ENCODE assay signal across 13 mouse cellular contexts in genomic region chr1:164586066-164586989, GRCm38 (mm10).
DNase-seq lines count a peak whose midpoint lies in the region; ATAC-seq and TF ChIP-seq lines count a peak whose summit lies in the region.
"Had no signal": no experiment of that assay in that cellular context is flagged by ENCODE, and none has a peak within 500 bp of the region (broad histone marks: within the 10 kb centered on the region; RNA-seq: fewer than 3 reads in every experiment).

No protein-coding gene starts in this region.

- DNase-seq in midbrain, embryonic 11.5 days (ENCODE audit: low spot score, missing footprints): peak; percentile 39
- no peak for DNase-seq in midbrain, postnatal 0 days (ENCODE audit: low spot score)
- DNase-seq in layer of hippocampus, postnatal 14 days (ENCODE audit: low spot score in 2 of 2): peak; percentile 69 to 86
- DNase-seq in right cerebral cortex, postnatal 25 days: peak; percentile 65
- DNase-seq in embryonic facial prominence, embryonic 10.5 days (ENCODE audit: low spot score): no peak
- DNase-seq in urinary bladder, adult 2 months (ENCODE audit: low spot score): no peak
- DNase-seq: liver had no signal

- WGBS in midbrain, embryonic 11.5 days: 69% methylated on average over 11 of the region's 11 CpGs
- 50% methylated on average over 11 of the region's 11 CpGs for WGBS in midbrain, postnatal 0 days
- WGBS in embryonic facial prominence, embryonic 10.5 days: 69% methylated on average over 11 of the region's 11 CpGs
- 33% methylated on average over 11 of the region's 11 CpGs for WGBS in kidney, embryonic 15.5 days

- H3K27me3 ChIP-seq in midbrain, embryonic 11.5 days (ENCODE audit: control insufficient read depth, insufficient read depth, low read length): no peaks in the 10 kb centered on the region
- no peaks in the 10 kb centered on the region for H3K27me3 ChIP-seq in midbrain, postnatal 0 days (ENCODE audit: insufficient read depth, low read length)
- H3K27me3 ChIP-seq in embryonic facial prominence, embryonic 10.5 days (replicated peaks; ENCODE audit: low read depth, poor library complexity, severe bottlenecking): no peaks in the 10 kb centered on the region
- H3K27me3 ChIP-seq in kidney, embryonic 15.5 days: no peaks in the 10 kb centered on the region
- H3K27me3 ChIP-seq: embryonic facial prominence, embryonic 13.5 days; hindbrain, embryonic 13.5 days; midbrain, embryonic 13.5 days had no signal

- TF ChIP-seq CTCF in midbrain, postnatal 0 days (IDR thresholded peaks at IDR 0.05): no peak

- H3K36me3 ChIP-seq in midbrain, embryonic 11.5 days (ENCODE audit: control insufficient read depth, insufficient read depth, low read length): no peaks in the 10 kb centered on the region
- no peaks in the 10 kb centered on the region for H3K36me3 ChIP-seq in midbrain, postnatal 0 days (ENCODE audit: insufficient read depth, low read length)
- no peaks in the 10 kb centered on the region for H3K36me3 ChIP-seq in embryonic facial prominence, embryonic 10.5 days (replicated peaks)
- H3K36me3 ChIP-seq in kidney, embryonic 15.5 days: no peaks in the 10 kb centered on the region
- H3K36me3 ChIP-seq: embryonic facial prominence, embryonic 13.5 days; G1E; hindbrain, embryonic 13.5 days; midbrain, embryonic 13.5 days had no signal

- no peak overlapping the region for H3K4me3 ChIP-seq in midbrain, embryonic 11.5 days (ENCODE audit: low read depth, low read length)
- H3K4me3 ChIP-seq in midbrain, postnatal 0 days (ENCODE audit: low read depth, low read length): no peak overlapping the region
- H3K4me3 ChIP-seq in embryonic facial prominence, embryonic 10.5 days: no peak overlapping the region
- H3K4me3 ChIP-seq in kidney, embryonic 15.5 days (replicated peaks): no peak overlapping the region
- H3K4me3 ChIP-seq: embryonic facial prominence, embryonic 13.5 days; hindbrain, embryonic 13.5 days; midbrain, embryonic 13.5 days had no signal

- no peaks in the 10 kb centered on the region for H3K4me1 ChIP-seq in midbrain, embryonic 11.5 days (ENCODE audit: control insufficient read depth, insufficient read depth, low read length)
- H3K4me1 ChIP-seq in midbrain, postnatal 0 days (ENCODE audit: insufficient read depth, low read length): no peaks in the 10 kb centered on the region
- no peaks in the 10 kb centered on the region for H3K4me1 ChIP-seq in embryonic facial prominence, embryonic 10.5 days
- peaks cover 8% of the 10 kb centered on the region; the same call in 1 of the 2 replicates for H3K4me1 ChIP-seq in kidney, embryonic 15.5 days
- H3K4me1 ChIP-seq: embryonic facial prominence, embryonic 13.5 days; hindbrain, embryonic 13.5 days; midbrain, embryonic 13.5 days had no signal

- H3K9me3 ChIP-seq in midbrain, embryonic 11.5 days (ENCODE audit: control insufficient read depth, low read length): no peaks in the 10 kb centered on the region
- no peaks in the 10 kb centered on the region for H3K9me3 ChIP-seq in midbrain, postnatal 0 days (ENCODE audit: low read length)
- no peaks in the 10 kb centered on the region for H3K9me3 ChIP-seq in embryonic facial prominence, embryonic 10.5 days
- H3K9me3 ChIP-seq in kidney, embryonic 15.5 days (replicated peaks): no peaks in the 10 kb centered on the region
- H3K9me3 ChIP-seq: embryonic facial prominence, embryonic 13.5 days; hindbrain, embryonic 13.5 days; midbrain, embryonic 13.5 days had no signal

- H3K9ac ChIP-seq in midbrain, embryonic 11.5 days (ENCODE audit: low read length): no peak overlapping the region
- no peak overlapping the region for H3K9ac ChIP-seq in midbrain, postnatal 0 days (replicated peaks; ENCODE audit: low read length, poor library complexity, severe bottlenecking)
- H3K9ac ChIP-seq in kidney, embryonic 15.5 days: no peak overlapping the region
- H3K9ac ChIP-seq: embryonic facial prominence, embryonic 13.5 days; hindbrain, embryonic 13.5 days; midbrain, embryonic 13.5 days had no signal

- no peak overlapping the region; the same call in 1 of the 2 replicates for H3K27ac ChIP-seq in midbrain, embryonic 11.5 days (ENCODE audit: low read depth, low read length)
- no peak overlapping the region for H3K27ac ChIP-seq in midbrain, postnatal 0 days (ENCODE audit: low read depth, low read length)
- H3K27ac ChIP-seq in embryonic facial prominence, embryonic 10.5 days (replicated peaks): no peak overlapping the region
- no peak overlapping the region for H3K27ac ChIP-seq in kidney, embryonic 15.5 days
- H3K27ac ChIP-seq: embryonic facial prominence, embryonic 13.5 days; hindbrain, embryonic 13.5 days; midbrain, embryonic 13.5 days had no signal

- ATAC-seq in midbrain, embryonic 11.5 days (ENCODE audit: low FRiP score): no peak
- ATAC-seq in midbrain, postnatal 0 days (ENCODE audit: low FRiP score): no peak
- peak; percentile 70 for ATAC-seq in granulocyte monocyte progenitor cell, adult 5-6 weeks (replicated peaks; ENCODE audit: poor library complexity, severe bottlenecking)
- ATAC-seq in kidney, embryonic 15.5 days (replicated peaks; ENCODE audit: low FRiP score): no peak
- ATAC-seq: midbrain, embryonic 13.5 days had no signal

- H3K4me2 ChIP-seq in midbrain, embryonic 11.5 days: no peak overlapping the region
- H3K4me2 ChIP-seq in midbrain, postnatal 0 days (ENCODE audit: low read depth, low read length, poor library complexity, severe bottlenecking): no peak overlapping the region
- H3K4me2 ChIP-seq in kidney, embryonic 15.5 days: no peak overlapping the region
- H3K4me2 ChIP-seq: embryonic facial prominence, embryonic 13.5 days; hindbrain, embryonic 13.5 days; midbrain, embryonic 13.5 days had no signal

Comparison
In these comparisons a context has a peak if more than half of its experiments do, and no peak if none do; other contexts are left out.
1. DNase-seq: peak in midbrain, embryonic 11.5 days (single experiment), layer of hippocampus, postnatal 14 days (2 of 2) and right cerebral cortex, postnatal 25 days (single experiment); none in midbrain, postnatal 0 days (single experiment), embryonic facial prominence, embryonic 10.5 days (single experiment) and urinary bladder, adult 2 months (single experiment).